Mouse (Mus musculus): ENCODE data around the gene Ywhag.

Gene Ywhag

DNA sequence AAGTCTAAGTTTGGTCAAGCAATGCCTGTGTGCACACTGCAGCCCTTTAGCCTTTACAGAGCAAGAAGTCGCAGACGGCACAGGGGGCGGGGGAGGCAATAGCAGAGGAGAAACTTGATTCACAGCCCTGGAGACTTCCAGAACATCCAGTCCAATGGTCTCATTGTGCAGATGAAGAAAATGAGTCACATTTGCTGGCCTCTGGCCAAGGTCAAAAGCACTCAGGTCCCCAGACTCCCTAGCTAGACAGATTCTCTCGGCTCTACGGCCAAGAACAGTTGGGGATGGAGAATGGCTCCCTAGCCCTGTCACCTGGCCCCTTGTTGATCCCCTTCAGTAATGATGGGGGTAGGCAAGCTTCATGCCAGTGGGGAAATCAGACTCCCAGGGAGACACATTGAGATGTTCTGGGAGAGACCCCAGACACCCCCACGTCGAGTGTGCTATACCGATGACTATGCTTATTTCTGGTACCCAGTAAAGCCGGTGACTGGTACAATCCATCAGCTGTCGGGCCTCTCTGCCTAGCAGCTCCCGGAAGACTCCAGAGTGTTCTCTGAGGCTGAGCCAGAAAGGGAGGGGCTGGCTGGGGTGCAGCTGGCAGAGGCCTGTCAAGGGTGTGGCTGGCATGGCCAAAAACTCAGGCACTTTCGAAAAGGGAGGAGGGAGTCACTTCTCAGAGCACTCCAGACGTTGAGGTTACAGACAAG lies 54.8 kb downstream of the Ywhag start:
- no peaks in the 10 kb centered on the region for H3K36me3 ChIP-seq (ENCODE audit: insufficient read depth, low read length)
- TF ChIP-seq POU5F1 (IDR thresholded peaks at IDR 0.05; ENCODE audit: borderline replicate concordance, low read length), result no peak
- no peak for TF ChIP-seq NANOG (IDR thresholded peaks at IDR 0.05; ENCODE audit: borderline replicate concordance, low read length)
- TF ChIP-seq CTCF (conservative IDR thresholded peaks at IDR 0.05; ENCODE audit: low read length), result no peak
- H3K4me3 ChIP-seq (replicated peaks; ENCODE audit: low read length), result no peak overlapping the region
- H3K9me3 ChIP-seq (ENCODE audit: low read length), result no peaks in the 10 kb centered on the region
- H3K4me1 ChIP-seq (replicated peaks; ENCODE audit: low read depth, low read length), result peaks cover 46% of the 10 kb centered on the region
- H3K27me3 ChIP-seq (ENCODE audit: insufficient read depth, low read length), result 0 out of 2 replicates have a peak, but pooled peaks cover 4% of the 10 kb centered on the region

GRCm38 (mm10) chr5:135877831-135878231 lies 56.6 kb downstream of the Ywhag start:
- H3K27me3 ChIP-seq (ENCODE audit: insufficient read depth, low read length), result peaks cover 13% of the 10 kb centered on the region
- TF ChIP-seq NANOG (IDR thresholded peaks at IDR 0.05; ENCODE audit: borderline replicate concordance, low read length) (no peak), CTCF (conservative IDR thresholded peaks at IDR 0.05; ENCODE audit: low read length) (peak; percentile 55)
- no peaks in the 10 kb centered on the region for H3K9me3 ChIP-seq (ENCODE audit: low read length)
- peaks cover 57% of the 10 kb centered on the region for H3K4me1 ChIP-seq (replicated peaks; ENCODE audit: low read depth, low read length)
- no peaks in the 10 kb centered on the region for H3K36me3 ChIP-seq (ENCODE audit: insufficient read depth, low read length)
- H3K4me3 ChIP-seq (replicated peaks; ENCODE audit: low read length), result peak overlapping the region; percentile 62

DNA sequence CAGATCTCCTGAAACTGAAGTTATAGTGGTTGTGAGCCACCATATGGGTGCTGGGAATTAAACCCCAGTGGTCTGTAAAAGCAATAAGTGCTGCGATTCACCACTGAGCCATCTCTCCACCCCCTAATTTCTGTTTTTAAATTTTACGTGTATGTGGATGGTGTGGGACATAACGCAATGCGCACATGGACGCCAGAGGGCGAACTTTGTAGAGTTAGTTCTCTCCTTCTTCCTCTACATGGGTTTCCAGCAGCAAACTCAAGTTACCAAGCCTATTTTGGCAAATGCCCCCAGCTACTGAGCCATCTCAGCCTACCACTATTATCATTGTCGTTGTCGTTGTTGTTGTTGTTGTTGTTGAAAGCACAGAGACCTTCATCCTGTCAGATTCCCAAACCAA lies 57.2 kb downstream of the Ywhag start:
- TF ChIP-seq CTCF (conservative IDR thresholded peaks at IDR 0.05; ENCODE audit: low read length) (peak; percentile 31; the same call in 1 of the 2 replicates), POU5F1 (IDR thresholded peaks at IDR 0.05; ENCODE audit: borderline replicate concordance, low read length) (no peak), NANOG (IDR thresholded peaks at IDR 0.05; ENCODE audit: borderline replicate concordance, low read length) (no peak)
- H3K9me3 ChIP-seq (ENCODE audit: low read length), result no peaks in the 10 kb centered on the region
- H3K4me1 ChIP-seq (replicated peaks; ENCODE audit: low read depth, low read length), result peaks cover 56% of the 10 kb centered on the region
- H3K27me3 ChIP-seq (ENCODE audit: insufficient read depth, low read length), result peaks cover 18% of the 10 kb centered on the region
- H3K36me3 ChIP-seq (ENCODE audit: insufficient read depth, low read length), result no peaks in the 10 kb centered on the region
- peak overlapping the region; percentile 62; the same call in 1 of the 2 replicates for H3K4me3 ChIP-seq (replicated peaks; ENCODE audit: low read length)

GRCm38 (mm10) chr5:135873753-135874152 lies 60.7 kb downstream of the Ywhag start:
- Histone ChIP-seq H3K9me3 (ENCODE audit: low read length) (peaks cover 7% of the 10 kb centered on the region), H3K4me1 (replicated peaks; ENCODE audit: low read depth, low read length) (peaks cover 54% of the 10 kb centered on the region), H3K27me3 (ENCODE audit: insufficient read depth, low read length) (peaks cover 47% of the 10 kb centered on the region), H3K36me3 (ENCODE audit: insufficient read depth, low read length) (no peaks in the 10 kb centered on the region), H3K4me3 (replicated peaks; ENCODE audit: low read length) (no peak overlapping the region)
- no peak for TF ChIP-seq NANOG (IDR thresholded peaks at IDR 0.05; ENCODE audit: borderline replicate concordance, low read length)

GRCm38 (mm10) chr5:135872996-135873395 lies 61.4 kb downstream of the Ywhag start:
- Histone ChIP-seq H3K4me1 (replicated peaks; ENCODE audit: low read depth, low read length) (peaks cover 50% of the 10 kb centered on the region), H3K9me3 (ENCODE audit: low read length) (peaks cover 7% of the 10 kb centered on the region), H3K36me3 (ENCODE audit: insufficient read depth, low read length) (no peaks in the 10 kb centered on the region), H3K4me3 (replicated peaks; ENCODE audit: low read length) (peak overlapping the region; percentile 48), H3K27me3 (ENCODE audit: insufficient read depth, low read length) (peaks cover 53% of the 10 kb centered on the region)
- TF ChIP-seq CTCF (conservative IDR thresholded peaks at IDR 0.05; ENCODE audit: low read length) (no peak), POU5F1 (IDR thresholded peaks at IDR 0.05; ENCODE audit: borderline replicate concordance, low read length) (no peak), NANOG (IDR thresholded peaks at IDR 0.05; ENCODE audit: borderline replicate concordance, low read length) (no peak)

DNA sequence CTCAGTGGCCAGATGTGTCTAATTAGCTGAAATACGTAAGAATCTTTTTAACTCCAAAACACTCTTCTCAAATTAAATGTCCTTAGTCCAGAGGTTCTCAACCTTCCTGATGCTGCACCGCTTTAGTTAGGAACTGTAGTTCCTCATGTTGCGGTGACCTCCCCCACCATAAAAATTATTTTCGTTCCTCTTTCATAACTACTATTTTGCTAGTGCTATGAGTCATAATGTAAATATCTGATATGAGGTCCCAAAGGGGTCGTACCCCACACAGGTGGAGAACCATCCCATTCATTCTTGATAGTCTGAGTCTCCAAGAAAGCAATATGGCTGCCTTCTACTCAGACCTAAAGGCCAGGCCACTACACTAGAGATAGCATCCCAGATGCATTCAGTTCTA lies 63.9 kb downstream of the Ywhag start:
- H3K27me3 ChIP-seq (ENCODE audit: insufficient read depth, low read length), result peaks cover 74% of the 10 kb centered on the region
- no peaks in the 10 kb centered on the region for H3K36me3 ChIP-seq (ENCODE audit: insufficient read depth, low read length)
- H3K4me3 ChIP-seq (replicated peaks; ENCODE audit: low read length), result no peak overlapping the region
- H3K4me1 ChIP-seq (replicated peaks; ENCODE audit: low read depth, low read length), result peaks cover 43% of the 10 kb centered on the region
- peaks cover 10% of the 10 kb centered on the region for H3K9me3 ChIP-seq (ENCODE audit: low read length)
- no peak for TF ChIP-seq CTCF (conservative IDR thresholded peaks at IDR 0.05; ENCODE audit: low read length)
- TF ChIP-seq POU5F1 (IDR thresholded peaks at IDR 0.05; ENCODE audit: borderline replicate concordance, low read length), result no peak
- TF ChIP-seq NANOG (IDR thresholded peaks at IDR 0.05; ENCODE audit: borderline replicate concordance, low read length), result no peak

DNA sequence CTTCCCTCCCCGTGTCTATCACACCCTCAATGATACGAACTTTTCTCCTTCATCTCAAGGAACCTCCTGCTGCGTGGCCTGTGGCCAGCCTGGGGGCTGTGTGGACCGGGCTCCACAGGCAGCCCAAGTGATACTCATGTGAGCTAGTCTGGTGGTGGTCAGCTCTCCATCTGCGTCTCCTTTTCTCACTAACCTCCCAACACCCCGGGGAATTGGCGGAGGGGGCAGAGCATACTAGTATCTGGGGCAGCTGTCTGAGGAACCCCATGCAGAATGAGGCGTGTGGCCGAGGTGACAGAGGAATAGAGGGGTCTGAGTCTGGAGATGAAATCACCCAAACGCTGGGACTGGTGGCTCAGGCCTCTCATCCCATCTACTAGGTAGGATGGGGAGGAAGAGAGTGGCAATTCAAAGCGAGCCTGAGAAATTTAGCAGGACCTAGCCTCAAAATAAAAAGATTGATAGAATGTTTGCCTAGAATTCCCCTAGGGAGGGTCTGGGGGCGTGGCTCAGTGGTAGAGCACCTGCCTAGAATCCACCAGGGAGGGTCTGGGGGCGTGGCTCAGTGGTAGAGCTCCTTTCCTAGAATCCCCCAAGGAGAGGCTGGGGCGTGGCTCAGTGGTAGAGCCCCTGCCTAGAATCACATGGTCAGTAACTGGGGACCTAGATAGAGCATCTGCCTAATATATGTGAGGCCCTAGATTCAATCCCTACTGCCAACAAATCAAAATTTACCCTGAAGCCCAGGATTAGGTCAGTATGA lies 64.6 kb downstream of the Ywhag start:
- TF ChIP-seq POU5F1 (IDR thresholded peaks at IDR 0.05; ENCODE audit: borderline replicate concordance, low read length), result no peak
- TF ChIP-seq NANOG (IDR thresholded peaks at IDR 0.05; ENCODE audit: borderline replicate concordance, low read length), result no peak
- TF ChIP-seq CTCF (conservative IDR thresholded peaks at IDR 0.05; ENCODE audit: low read length), result no peak
- peaks cover 10% of the 10 kb centered on the region for H3K9me3 ChIP-seq (ENCODE audit: low read length)
- no peak overlapping the region for H3K4me3 ChIP-seq (replicated peaks; ENCODE audit: low read length)
- no peaks in the 10 kb centered on the region for H3K36me3 ChIP-seq (ENCODE audit: insufficient read depth, low read length)
- peaks cover 81% of the 10 kb centered on the region for H3K27me3 ChIP-seq (ENCODE audit: insufficient read depth, low read length)
- peaks cover 43% of the 10 kb centered on the region for H3K4me1 ChIP-seq (replicated peaks; ENCODE audit: low read depth, low read length)

DNA sequence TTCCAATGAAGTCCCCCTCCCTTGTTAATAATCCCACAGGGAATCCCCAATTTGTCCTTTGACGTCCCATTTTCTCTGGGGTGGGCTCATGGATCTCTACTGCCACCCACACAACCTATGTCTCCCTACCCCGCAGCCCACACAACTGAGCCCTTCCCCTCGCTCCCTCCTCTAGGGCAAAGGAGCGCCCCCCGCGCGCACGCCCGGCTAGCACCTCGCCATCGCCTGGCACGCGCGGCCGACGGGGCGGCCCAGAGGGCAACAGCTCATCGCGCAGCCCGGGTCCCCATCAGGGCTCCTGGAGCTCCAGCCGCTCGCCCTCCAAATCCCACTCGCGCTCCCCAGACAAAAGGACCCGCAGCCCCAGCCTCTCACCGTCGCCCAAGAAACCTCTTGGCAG lies 65.8 kb downstream of the Ywhag start:
- H3K27me3 ChIP-seq (ENCODE audit: insufficient read depth, low read length), result peaks cover 90% of the 10 kb centered on the region
- TF ChIP-seq POU5F1 (IDR thresholded peaks at IDR 0.05; ENCODE audit: borderline replicate concordance, low read length), result no peak
- TF ChIP-seq CTCF (conservative IDR thresholded peaks at IDR 0.05; ENCODE audit: low read length), result no peak
- no peak for TF ChIP-seq NANOG (IDR thresholded peaks at IDR 0.05; ENCODE audit: borderline replicate concordance, low read length)
- H3K36me3 ChIP-seq (ENCODE audit: insufficient read depth, low read length), result no peaks in the 10 kb centered on the region
- peaks cover 31% of the 10 kb centered on the region for H3K4me1 ChIP-seq (replicated peaks; ENCODE audit: low read depth, low read length)
- peak overlapping the region; percentile 73 for H3K4me3 ChIP-seq (replicated peaks; ENCODE audit: low read length)
- H3K9me3 ChIP-seq (ENCODE audit: low read length), result peaks cover 10% of the 10 kb centered on the region
